Mouse (Mus musculus): ENCODE measurements around the gene Akna.

GRCm38 (mm10) chr4:63431098-63431497 is 27.9 kb upstream of the Akna start:
- TF ChIP-seq POLR2A (IDR thresholded peaks at IDR 0.05; ENCODE audit: control insufficient read depth, low read depth, low read length) (no peak), CTCF (IDR thresholded peaks at IDR 0.05; ENCODE audit: control insufficient read depth, insufficient read depth, insufficient replicate concordance, low read depth, low read length) (no peak)
